Mouse (Mus musculus) testis, adult 10 weeks (tissue): ENCODE results near the gene Pdha1. TPM values are rescaled to one million over a fixed set of nuclear protein-coding genes. Genes with fewer than 3 reads are reported as not detected.

ENCODE experiments used
- polyA plus RNA-seq: library from polyadenylated mRNA; stranded (reverse); fragments of 350-450 nt; fragmentation: Illumina TruSeq; extraction: RNeasy Lipid Tissue Mini Kit (QIAGEN cat#74804); gene quantifications from one replicate; pipeline ENCODE4 v1.2.3, GENCODE M21; 2014; ENCODE audit warnings: low read depth, low replicate concordance

The Pdha1 gene
- polyA plus RNA-seq, result 11.1 TPM

GRCm38 (mm10) chrX:160137861-160138717 is at the start of gene Pdha1:
Gene Pdha1, minus strand, starts transcription at chrX:160138413.

Other genes with a start within 250 kb of the Pdha1 start
- 1.7 TPM for gene Map3k15, start 150.0 kb downstream of the Pdha1 start, polyA plus RNA-seq